Mouse (Mus musculus) cerebellum, postnatal 25 days (tissue): ENCODE data around the gene Gmppa.

ENCODE experiments used
- DNase-seq, 2 experiments: peaks; one replicate each; pipeline ENCODE4 v3.0.0; 2021; ENCODE audit warnings: mixed read lengths in 2 of 2

Gene Gmppa

DNA sequence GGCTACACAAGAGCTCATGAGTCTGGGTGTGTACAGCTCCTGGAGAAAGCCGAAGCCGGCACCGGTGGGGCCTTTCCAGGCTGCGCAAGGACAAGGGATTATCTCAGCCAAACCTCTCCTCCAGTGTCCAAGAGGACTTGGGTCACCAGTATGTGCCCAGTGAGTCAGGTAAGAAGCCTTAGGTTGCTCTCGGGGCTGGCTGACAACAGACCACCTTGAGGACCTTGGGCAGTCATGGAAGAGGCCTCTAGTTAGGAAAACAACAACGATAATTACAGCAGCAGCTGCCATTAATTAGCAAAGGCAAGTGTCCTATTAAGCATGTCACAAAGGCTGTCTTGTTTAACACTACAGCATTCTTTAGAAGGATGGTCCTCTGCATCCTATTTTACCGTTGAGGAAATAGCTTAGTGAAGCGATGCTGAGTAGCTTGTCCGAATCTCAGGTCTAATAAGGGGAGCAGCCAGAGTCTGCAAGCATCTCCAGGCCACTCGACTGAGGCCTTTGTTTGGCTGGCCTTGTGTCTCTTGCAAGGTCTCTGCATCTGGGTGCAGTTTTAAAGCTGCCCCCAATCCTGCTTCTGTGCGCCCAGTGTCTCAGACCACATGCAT is 11.8 kb upstream of the Gmppa start:
- no peak for DNase-seq

GRCm38 (mm10) chr1:75425796-75426471 is 9.8 kb upstream of the Gmppa start:
- DNase-seq = peak; percentile 81 to 86

GRCm38 (mm10) chr1:75438782-75439181 is 3.1 kb downstream of the Gmppa start:
- no peak for DNase-seq

- DNase-seq = peak; percentile 71 to 73
Measured at GRCm38 (mm10) chr1:75440661-75441060, 4.9 kb downstream of the Gmppa start.

GRCm38 (mm10) chr1:75441471-75441996 is 5.8 kb downstream of the Gmppa start:
- peak in 1 of 2 experiments; percentile 53 for DNase-seq

GRCm38 (mm10) chr1:75442171-75442570 is 6.4 kb downstream of the Gmppa start:
- peak; percentile 75 to 77 for DNase-seq

- peak; percentile 89 to 92 for DNase-seq
Measured at GRCm38 (mm10) chr1:75442811-75443210, 7.1 kb downstream of the Gmppa start.

DNA sequence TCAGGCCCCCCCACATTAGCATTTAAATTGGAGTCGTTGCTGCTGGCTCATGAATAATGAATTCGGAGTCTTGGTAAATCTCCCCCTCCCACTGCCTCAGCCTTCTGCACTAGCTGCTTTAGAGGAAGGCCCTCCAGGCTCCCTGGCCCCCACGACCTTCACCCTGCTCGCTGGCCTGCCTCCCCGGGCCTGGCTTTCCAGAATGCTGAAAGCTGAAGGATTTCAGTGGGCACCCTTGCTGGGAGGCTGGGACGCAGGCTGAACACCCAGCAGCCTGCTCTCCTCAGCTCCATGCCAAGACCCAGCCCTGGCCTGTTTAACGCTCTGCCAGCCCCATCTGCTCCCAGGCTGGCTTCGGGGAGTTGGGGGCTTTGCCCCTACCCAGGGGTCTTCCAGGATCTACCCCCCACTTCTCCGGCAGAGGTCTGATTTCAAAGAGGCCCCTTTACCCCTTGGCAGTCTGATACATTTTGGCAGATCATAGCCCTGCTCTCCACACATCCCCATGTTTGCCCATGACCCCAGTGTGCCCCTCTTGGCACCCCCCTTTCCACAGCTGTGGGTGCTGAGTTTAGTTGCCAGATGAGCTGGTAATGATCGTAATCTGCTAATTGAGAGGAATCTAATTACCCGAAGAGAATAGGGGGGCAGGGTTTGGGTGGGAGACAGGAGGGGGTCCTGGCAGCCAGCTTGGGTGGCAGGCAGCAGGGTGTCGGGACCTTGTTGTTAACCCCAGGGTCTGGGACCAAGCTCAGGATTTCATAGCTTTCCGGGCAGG is 7.7 kb downstream of the Gmppa start:
- DNase-seq = peak; percentile 78 to 82

- peak; percentile 45 to 54 for DNase-seq
Measured at GRCm38 (mm10) chr1:75444208-75444607, 8.5 kb downstream of the Gmppa start.

DNA sequence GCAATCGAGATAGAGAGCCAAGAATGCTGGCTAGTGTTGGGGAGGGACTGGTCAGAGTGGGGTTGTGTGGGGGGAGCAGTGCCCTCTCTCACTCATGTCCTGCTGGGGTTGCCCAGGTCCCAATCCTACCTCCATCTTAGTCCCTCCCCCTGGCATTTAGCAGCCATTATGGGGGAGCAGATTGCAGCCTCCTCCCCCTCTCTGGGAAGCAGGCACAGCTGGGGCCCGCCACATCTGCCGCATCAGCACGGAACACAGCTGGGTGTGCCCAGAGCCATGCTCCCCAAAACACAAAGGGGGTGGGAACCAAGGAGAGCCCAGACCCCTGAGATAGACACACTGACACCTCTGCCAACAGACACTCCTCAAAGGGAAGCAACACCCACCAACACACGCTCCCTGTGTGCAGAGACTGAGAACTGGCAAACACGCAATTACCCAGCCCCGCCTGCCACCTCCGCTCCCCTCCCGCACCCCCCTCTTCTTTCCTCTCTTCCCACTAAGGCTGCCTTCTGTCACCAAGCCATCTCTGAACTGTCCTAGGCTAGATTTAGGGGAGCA is 9.5 kb downstream of the Gmppa start:
- peak in 1 of 2 experiments; percentile 68 for DNase-seq

- peak; percentile 91 to 94 for DNase-seq
Measured at GRCm38 (mm10) chr1:75445751-75446611, 10.3 kb downstream of the Gmppa start.

GRCm38 (mm10) chr1:75446656-75447055 is 10.9 kb downstream of the Gmppa start:
- DNase-seq = peak in 1 of 2 experiments; percentile 39

DNA sequence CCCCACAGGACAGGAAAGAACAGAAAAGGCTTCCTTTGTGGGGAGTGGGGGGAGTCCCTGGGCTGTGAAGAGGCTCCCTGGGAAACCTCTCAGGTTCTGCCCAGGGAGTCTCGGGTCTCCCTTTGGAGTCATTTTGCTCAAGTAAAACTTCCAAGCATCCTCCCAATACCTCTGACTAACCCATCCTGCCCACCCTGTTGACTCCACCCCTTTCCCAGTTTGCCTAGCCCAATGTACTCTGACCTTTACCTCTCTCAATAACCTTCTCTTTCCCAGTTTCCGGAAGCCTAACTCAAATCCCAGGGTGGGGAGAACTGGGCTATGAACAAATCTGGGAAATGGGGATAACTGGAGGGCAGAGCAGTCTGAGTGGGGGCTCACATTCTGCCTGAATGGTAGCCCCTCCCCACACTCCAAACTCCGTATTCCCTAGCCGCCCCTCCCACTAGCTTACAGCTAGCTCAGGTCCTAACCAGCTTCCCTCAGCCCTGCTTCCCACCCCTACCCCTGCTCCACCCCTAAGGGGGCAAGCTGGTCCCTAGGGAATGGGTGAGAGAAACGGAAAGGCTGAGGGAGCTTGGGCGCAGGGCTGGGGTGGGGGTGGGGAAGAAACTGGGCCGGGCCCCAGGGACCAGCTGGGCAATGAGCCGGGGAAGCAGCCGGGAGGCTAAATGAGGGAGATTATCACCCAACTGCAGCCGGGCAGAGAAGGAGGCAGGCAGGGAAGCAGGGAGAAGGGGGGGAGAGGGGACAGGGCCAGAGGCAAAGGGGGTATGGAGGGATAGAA is 11.7 kb downstream of the Gmppa start:
- DNase-seq = peak; percentile 26 to 41

GRCm38 (mm10) chr1:75448052-75448431 is 12.3 kb downstream of the Gmppa start:
- DNase-seq = no peak

DNA sequence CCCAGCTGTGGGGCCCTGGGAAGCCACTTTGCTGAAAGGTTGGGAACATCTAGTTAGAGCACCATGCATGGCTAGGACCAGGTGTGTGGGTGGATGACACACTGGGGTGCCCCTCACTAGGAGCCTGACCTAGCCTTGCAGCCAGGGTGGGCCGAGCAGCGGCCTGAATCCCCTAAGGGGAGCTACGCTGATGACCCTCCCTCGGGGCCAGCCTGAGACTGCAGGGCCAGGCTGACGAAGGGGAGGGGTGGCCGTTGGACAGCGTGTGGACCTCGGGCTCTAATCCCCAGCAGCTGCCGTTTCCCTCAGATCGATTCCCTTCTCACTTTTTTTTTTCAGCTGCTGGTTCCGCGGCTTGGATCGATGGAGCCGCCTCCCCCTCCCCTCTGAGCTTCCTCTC is 13.2 kb downstream of the Gmppa start:
- DNase-seq = no peak

DNA sequence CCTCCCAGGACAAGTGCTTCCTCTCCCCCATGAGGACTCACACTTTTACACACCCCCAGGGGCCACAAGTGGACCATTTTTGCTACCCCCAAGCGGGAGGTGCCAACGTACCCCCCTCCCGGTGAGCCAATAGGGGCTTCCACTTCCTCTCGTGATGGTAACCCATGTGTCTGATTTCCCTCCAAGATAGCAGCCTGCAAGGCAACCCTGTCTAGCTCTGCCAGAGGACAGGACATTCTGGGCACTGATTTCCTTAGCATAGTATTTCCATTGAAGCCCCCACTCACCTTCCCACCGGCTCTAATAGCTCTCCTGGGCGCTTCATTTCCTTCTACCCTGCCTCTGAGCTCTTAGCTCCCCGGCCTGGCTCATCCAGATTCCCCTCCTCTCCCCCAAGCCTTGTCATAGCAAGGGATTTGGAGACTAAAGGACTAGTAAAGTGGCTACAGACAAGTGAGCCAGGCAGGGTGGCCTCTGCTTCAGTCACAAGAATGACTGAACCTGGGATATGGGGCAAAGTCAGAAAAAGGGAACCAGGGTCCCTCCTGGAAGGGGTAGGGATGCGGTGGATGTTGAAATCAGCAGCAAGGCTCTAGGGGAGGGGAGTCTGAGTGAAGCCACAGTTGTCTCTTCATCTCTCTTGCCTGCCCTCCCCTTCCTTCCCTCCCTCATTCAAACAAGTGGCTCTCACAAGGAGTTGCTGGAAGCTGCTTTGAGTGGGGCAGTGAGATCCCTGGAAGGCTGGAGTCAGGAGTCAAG is 13.8 kb downstream of the Gmppa start:
- no peak for DNase-seq

DNA sequence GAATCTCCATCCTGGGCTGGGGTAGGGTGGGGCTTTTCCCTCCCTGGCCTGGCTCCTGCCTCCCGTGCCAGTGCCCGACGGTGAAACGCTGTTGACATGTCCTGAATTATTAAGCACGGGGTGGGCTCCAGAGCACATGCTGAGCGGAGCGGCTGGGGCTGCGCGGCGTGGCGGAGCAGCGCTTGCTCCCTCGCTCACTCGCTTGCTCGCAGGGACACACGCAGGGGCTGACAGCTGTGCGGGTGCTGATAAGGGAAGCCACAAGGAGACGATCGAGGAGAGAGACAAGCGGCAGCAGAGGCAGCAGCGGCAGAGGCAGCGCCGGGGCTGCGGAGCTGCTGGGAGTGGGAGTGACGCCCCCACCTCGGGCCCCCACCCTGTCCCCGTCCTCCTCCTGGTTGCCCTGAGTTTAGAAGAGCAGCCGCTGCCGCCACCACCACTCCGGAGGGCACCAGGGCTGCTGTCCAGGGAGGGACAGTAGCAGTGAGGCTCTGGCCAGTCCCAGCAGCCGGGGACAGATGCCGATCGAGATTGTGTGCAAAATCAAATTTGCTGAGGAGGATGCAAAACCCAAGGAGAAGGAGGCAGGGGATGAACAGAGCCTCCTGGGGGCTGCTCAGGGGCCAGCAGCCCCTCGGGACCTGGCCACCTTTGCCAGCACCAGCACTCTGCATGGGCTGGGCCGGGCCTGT is 14.7 kb downstream of the Gmppa start, which contains the start of gene Asic4:
Gene Asic4 (plus strand): TSS at position 123 of the 692 bp plus-strand sequence.
- peak in 1 of 2 experiments; percentile 19 for DNase-seq

DNA sequence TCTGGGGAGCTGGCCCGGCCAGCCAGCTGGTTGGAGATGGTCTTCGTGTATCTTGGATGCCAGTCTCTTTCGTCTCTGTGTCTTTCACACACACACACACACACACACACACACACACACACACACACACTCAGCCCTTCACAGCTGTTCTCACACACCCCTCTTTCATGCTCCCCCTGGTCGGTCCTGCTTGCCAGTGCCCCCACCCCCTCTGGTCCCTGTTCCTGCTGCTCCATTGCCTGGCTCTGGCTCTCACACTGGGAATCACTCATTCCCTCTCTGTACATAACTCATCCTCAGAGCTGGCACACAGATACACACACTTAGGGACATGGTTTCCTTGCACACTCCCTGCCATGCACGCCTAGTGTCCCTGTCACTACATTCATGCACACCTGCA is 16.2 kb downstream of the Gmppa start:
- no peak for DNase-seq

GRCm38 (mm10) chr1:75455433-75455832 is 19.7 kb downstream of the Gmppa start:
- DNase-seq = no peak

DNA sequence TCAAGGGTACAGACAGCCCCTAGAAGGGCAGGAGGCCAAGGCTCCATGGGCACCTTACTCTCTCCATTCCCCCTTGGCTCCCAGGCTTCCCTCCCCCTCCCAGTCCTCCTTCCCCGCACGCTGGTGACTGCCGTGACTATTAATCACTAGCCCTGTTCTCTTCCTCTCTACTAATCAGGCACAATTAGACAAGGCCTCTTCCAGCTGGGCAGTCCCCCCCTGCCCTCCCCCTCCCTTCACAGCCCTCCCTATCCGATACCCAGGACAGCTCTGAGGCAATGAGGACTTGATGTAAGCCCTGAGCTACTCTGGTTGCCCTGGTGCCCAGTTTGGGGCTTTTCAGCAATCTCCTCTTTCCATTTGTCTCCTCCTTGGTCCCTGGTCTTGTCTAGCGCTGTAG is 20.2 kb downstream of the Gmppa start:
- DNase-seq = no peak
